Mouse (Mus musculus): Measurements from ENCODE around the gene Krt88.

- no peak for TF ChIP-seq CTCF (IDR thresholded peaks at IDR 0.05)
- no peak for TF ChIP-seq POLR2A (IDR thresholded peaks at IDR 0.05; ENCODE audit: insufficient read depth, low read depth, low read length)
Observed at GRCm38 (mm10) chr15:101463651-101464050, 16.1 kb downstream of the Krt88 start, which contains the start of gene Krt81.
